Mouse (Mus musculus) layer of hippocampus, adult 9-11 months (tissue): ENCODE data around the gene Dntt.
A peak's percentile ranks its signal among the peaks of the same experiment; 100 is the strongest.

Experiments used
- DNase-seq: peaks from one replicate; pipeline ENCODE4 v3.0.0; 2022

Dntt gene

GRCm38 (mm10) chr19:41013591-41013990 lies 15.5 kb upstream of the Dntt start:
- DNase-seq: no peak

GRCm38 (mm10) chr19:41014003-41014402 lies 15.1 kb upstream of the Dntt start:
- DNase-seq: no peak

- peak; percentile 56 for DNase-seq
Observed at GRCm38 (mm10) chr19:41015951-41016716, 12.9 kb upstream of the Dntt start.

GRCm38 (mm10) chr19:41019164-41019675 lies 9.9 kb upstream of the Dntt start:
- DNase-seq: no peak

GRCm38 (mm10) chr19:41020537-41020936 lies 8.5 kb upstream of the Dntt start:
- DNase-seq: no peak

GRCm38 (mm10) chr19:41022244-41022643 lies 6.8 kb upstream of the Dntt start:
- peak; percentile 34 for DNase-seq

- DNase-seq: no peak
Observed at GRCm38 (mm10) chr19:41026551-41026950, 2.5 kb upstream of the Dntt start.

- no peak for DNase-seq
Observed at GRCm38 (mm10) chr19:41027024-41027423, 2.1 kb upstream of the Dntt start.

- no peak for DNase-seq
Observed at GRCm38 (mm10) chr19:41027601-41028000, 1.5 kb upstream of the Dntt start.

- no peak for DNase-seq
Observed at GRCm38 (mm10) chr19:41030161-41030560, 1.1 kb downstream of the Dntt start.

- no peak for DNase-seq
Observed at GRCm38 (mm10) chr19:41031009-41031408, 1.9 kb downstream of the Dntt start.

- no peak for DNase-seq
Observed at GRCm38 (mm10) chr19:41031869-41032268, 2.8 kb downstream of the Dntt start.

- DNase-seq: no peak
Observed at GRCm38 (mm10) chr19:41035809-41036551, 6.9 kb downstream of the Dntt start.

GRCm38 (mm10) chr19:41039110-41039509 lies 10.0 kb downstream of the Dntt start:
- no peak for DNase-seq

GRCm38 (mm10) chr19:41045091-41045770 lies 16.2 kb downstream of the Dntt start:
- no peak for DNase-seq

- DNase-seq: no peak
Observed at GRCm38 (mm10) chr19:41047437-41048186, 18.5 kb downstream of the Dntt start.

GRCm38 (mm10) chr19:41048187-41048559 lies 19.1 kb downstream of the Dntt start:
- DNase-seq: no peak

GRCm38 (mm10) chr19:41051714-41052113 lies 22.6 kb downstream of the Dntt start:
- DNase-seq: no peak

- DNase-seq: no peak
Observed at GRCm38 (mm10) chr19:41052247-41052646, 23.2 kb downstream of the Dntt start.

- DNase-seq: no peak
Observed at GRCm38 (mm10) chr19:41053530-41053929, 24.5 kb downstream of the Dntt start.

GRCm38 (mm10) chr19:41054702-41055101 lies 25.6 kb downstream of the Dntt start:
- no peak for DNase-seq

- peak; percentile 91 for DNase-seq
Observed at GRCm38 (mm10) chr19:41071500-41071899, 42.4 kb downstream of the Dntt start.
